Mouse (Mus musculus) G1E (cell line): ENCODE data around the gene Nrde2. TPM values are rescaled to one million over a fixed set of nuclear protein-coding genes. Genes with fewer than 3 reads are reported as not detected.
"Not testable (repeated sequence)": the region's sequence is repeated elsewhere in the genome, so short reads cannot be mapped to it uniquely, and the experiment has no call there.

Experiments
- ATAC-seq: 2 replicates; pipeline ENCODE4 v1.8.0; 2016; ENCODE audit warnings: mild to moderate bottlenecking; ENCODE audit not compliant: insufficient number of reproducible peaks, poor library complexity, low FRiP score, severe bottlenecking; ENCODE audit errors: extremely low read depth
- DNase-seq: peaks from one replicate; pipeline ENCODE4 v3.0.0; 2012; ENCODE audit warnings: low spot score
- H3K27me3 ChIP-seq: 2 replicates; pipeline ENCODE4 v1.6.1; 2012; ENCODE audit warnings: mild to moderate bottlenecking, low read length, inconsistent platforms; ENCODE audit not compliant: insufficient read depth
- H3K36me3 ChIP-seq: replicated peaks from 2 replicates; pipeline ENCODE3; 2012; ENCODE audit warnings: mild to moderate bottlenecking, inconsistent platforms
- H3K4me1 ChIP-seq: 2 replicates; pipeline ENCODE4 v1.6.1; 2012; ENCODE audit warnings: low read depth, low read length, inconsistent platforms, mixed read lengths; ENCODE audit not compliant: insufficient read depth
- H3K4me3 ChIP-seq: 2 replicates; pipeline ENCODE4 v1.5.1; 2012; ENCODE audit warnings: low read depth, mild to moderate bottlenecking, inconsistent platforms, low read length, moderate library complexity, mixed read lengths
- H3K9me3 ChIP-seq: replicated peaks from 2 replicates; pipeline ENCODE4 v1.6.1; 2012; ENCODE audit warnings: inconsistent platforms
- CTCF ChIP-seq: IDR thresholded peaks from 2 replicates; pipeline ENCODE4 v1.5.1; 2012; ENCODE audit warnings: low read depth, low read length, inconsistent platforms, mixed read lengths
- GATA1 ChIP-seq: IDR thresholded peaks from 2 replicates; pipeline ENCODE4 v1.6.1; 2012; ENCODE audit warnings: borderline replicate concordance, low read length, inconsistent platforms, mixed read lengths
- GATA2 ChIP-seq: IDR thresholded peaks from 2 replicates; pipeline ENCODE4 v1.6.1; 2012; ENCODE audit warnings: low read depth, low read length, inconsistent platforms, borderline replicate concordance
- POLR2AphosphoS5 ChIP-seq: IDR thresholded peaks from 2 replicates; pipeline ENCODE4 v1.6.1; 2012; ENCODE audit warnings: low read depth, low read length, inconsistent platforms; ENCODE audit not compliant: insufficient replicate concordance
- TAL1 ChIP-seq: conservative IDR thresholded peaks from 2 replicates; pipeline ENCODE4 v1.6.1; 2012; ENCODE audit warnings: low read depth, low read length, inconsistent platforms, mixed read lengths
- polyA plus RNA-seq: library from polyadenylated mRNA; stranded (reverse); fragments of >175 nt; gene quantifications from 2 replicates; pipeline ENCODE4 v1.2.3, GENCODE M21; 2012
- total RNA-seq, 2 experiments: library from RNA; stranded (forward) in 1 of 2; stranded (reverse) in 1 of 2; fragments of 200-1000 nt in 1 of 2; fragments of >200 nt in 1 of 2; fragmentation: Nextera tagmentation in 1 of 2; gene quantifications; 2 replicates each; pipeline ENCODE4 v1.2.3; 2014 to 2017

Nrde2 gene
- total and polyA plus RNA-seq, 3 experiments: 10.8 to 36.2 (median 12.3) TPM

- Histone ChIP-seq H3K9me3 (peaks cover 4% of the 10 kb centered on the region), H3K36me3 (no peaks in the 10 kb centered on the region), H3K27me3 (peaks cover 5% of the 10 kb centered on the region; the same call in 1 of the 2 replicates), H3K4me1 (peaks cover 55% of the 10 kb centered on the region), H3K4me3 (peak overlapping the region; percentile 75)
- ATAC-seq (no peak), DNase-seq (peak; percentile 43)
- TF ChIP-seq GATA2: no peak
- TF ChIP-seq CTCF: no peak
- no peak for TF ChIP-seq GATA1
- no peak for TF ChIP-seq TAL1
- no peak for TF ChIP-seq POLR2AphosphoS5
These were observed 28.4 kb upstream of the Nrde2 start for GRCm38 (mm10) chr12:100187756-100188430.

DNA sequence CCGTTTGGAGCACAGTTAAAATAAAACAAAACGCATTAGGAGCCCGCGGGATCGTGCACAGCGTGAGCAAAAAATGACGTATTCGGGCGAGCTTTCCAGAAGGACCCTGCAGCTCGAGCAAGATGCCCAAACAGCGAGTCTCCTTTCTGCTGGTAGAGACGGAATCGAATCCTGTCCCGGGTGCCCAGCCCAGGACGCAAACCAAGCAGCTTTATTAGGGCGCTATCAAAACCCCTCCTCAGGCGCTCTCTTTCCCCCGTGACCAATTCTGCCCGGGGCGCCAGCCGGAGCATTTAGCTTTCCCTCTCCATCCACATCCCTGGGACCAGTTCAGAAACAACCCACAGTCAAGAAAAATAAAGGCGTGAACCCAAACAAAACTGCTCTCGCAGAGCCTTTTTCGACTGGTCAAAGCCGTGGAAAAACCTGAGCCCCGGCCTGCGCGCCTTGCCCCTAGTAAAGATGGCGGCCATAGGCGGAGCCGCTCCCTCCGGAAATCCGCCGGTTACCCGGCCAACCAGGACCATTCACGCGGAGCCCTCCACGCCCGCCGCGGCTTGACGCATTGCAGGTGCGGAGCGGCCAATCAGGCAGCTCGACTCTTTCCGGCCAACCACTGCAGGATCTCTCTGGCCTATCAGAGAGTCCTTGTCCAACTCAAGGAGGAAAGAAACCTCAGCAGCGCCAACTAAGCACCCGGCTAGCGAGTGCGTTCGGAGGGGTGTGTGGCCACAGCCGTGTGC lies 27.7 kb upstream of the Nrde2 start:
- Histone ChIP-seq H3K36me3 (no peaks in the 10 kb centered on the region), H3K4me1 (peaks cover 54% of the 10 kb centered on the region), H3K9me3 (peaks cover 6% of the 10 kb centered on the region), H3K27me3 (peaks cover 5% of the 10 kb centered on the region; the same call in 1 of the 2 replicates), H3K4me3 (peak overlapping the region; percentile 75)
- ATAC-seq (peak; percentile 89), DNase-seq (peak; percentile 99)
- TF ChIP-seq CTCF (no peak), GATA2 (no peak), GATA1 (no peak), TAL1 (no peak), POLR2AphosphoS5 (no peak; the same call in 1 of the 2 replicates)

GRCm38 (mm10) chr12:100186376-100186775 lies 26.9 kb upstream of the Nrde2 start:
- no peaks in the 10 kb centered on the region for H3K27me3 ChIP-seq
- H3K9me3 ChIP-seq: peaks cover 6% of the 10 kb centered on the region
- no peak for ATAC-seq
- no peak for DNase-seq
- no peaks in the 10 kb centered on the region for H3K36me3 ChIP-seq
- peak overlapping the region; percentile 75 for H3K4me3 ChIP-seq
- TF ChIP-seq GATA1 (no peak), TAL1 (no peak), GATA2 (no peak)
- H3K4me1 ChIP-seq: peaks cover 47% of the 10 kb centered on the region

DNA sequence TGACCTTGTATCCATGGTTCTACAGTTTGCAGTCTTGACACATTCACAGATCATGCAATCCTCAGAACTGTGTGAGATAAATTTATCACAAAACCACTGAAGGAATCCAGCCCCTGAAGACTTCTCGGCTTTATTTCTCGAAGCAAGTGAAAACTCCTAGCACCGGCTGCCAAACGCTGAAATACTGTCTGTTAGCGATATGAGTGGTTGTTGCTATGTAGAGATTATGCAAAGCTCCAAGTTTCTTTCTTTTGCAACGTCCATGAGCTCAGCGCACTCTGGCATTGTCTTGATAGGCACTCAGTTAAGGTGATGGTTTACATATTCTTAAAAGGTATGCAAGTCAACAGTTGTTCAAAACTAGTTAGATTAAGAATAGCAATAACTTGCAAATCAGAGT lies 26.4 kb upstream of the Nrde2 start:
- no peaks in the 10 kb centered on the region for H3K36me3 ChIP-seq
- H3K9me3 ChIP-seq: peaks cover 6% of the 10 kb centered on the region
- DNase-seq (no peak), ATAC-seq (no peak)
- TF ChIP-seq TAL1 (no peak), POLR2AphosphoS5 (no peak), CTCF (no peak), GATA1 (no peak), GATA2 (no peak)
- H3K4me3 ChIP-seq: no peak overlapping the region; the same call in 1 of the 2 replicates
- peaks cover under 1% of the 10 kb centered on the region; the same call in 1 of the 2 replicates for H3K27me3 ChIP-seq
- peaks cover 47% of the 10 kb centered on the region for H3K4me1 ChIP-seq

- H3K4me1 ChIP-seq: peaks cover 47% of the 10 kb centered on the region
- ATAC-seq, H3K4me3 ChIP-seq, DNase-seq, H3K36me3 ChIP-seq, H3K27me3 ChIP-seq, H3K9me3 ChIP-seq: not testable (repeated sequence)
These were observed 25.5 kb upstream of the Nrde2 start for GRCm38 (mm10) chr12:100184976-100185375.

DNA sequence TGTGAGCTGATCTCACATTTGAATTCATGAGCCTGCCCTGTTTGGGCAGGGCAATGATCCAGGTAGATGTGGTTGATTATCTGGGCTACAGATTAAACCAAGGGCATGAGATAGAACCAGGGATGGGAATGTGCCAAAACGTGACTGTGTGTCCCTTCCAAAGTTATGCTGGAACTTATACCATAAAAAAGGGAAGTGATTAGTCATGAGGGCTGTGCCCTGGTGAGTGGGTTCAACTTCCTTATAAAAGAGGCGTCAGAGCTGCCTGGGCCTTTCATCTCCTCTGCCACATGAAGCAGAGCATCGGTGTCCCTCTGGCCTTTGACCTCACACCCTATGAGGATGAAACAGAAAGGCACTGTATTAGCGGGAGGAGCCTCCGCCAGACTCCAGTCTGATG lies 24.5 kb upstream of the Nrde2 start:
- no peaks in the 10 kb centered on the region for H3K36me3 ChIP-seq
- H3K4me3 ChIP-seq: peak overlapping the region; percentile 2; the same call in 1 of the 2 replicates
- H3K4me1 ChIP-seq: peaks cover 47% of the 10 kb centered on the region
- ATAC-seq (peak; percentile 65), DNase-seq (peak; percentile 83)
- H3K9me3 ChIP-seq: peaks cover 6% of the 10 kb centered on the region
- H3K27me3 ChIP-seq: peaks cover 12% of the 10 kb centered on the region
- TF ChIP-seq POLR2AphosphoS5: peak; percentile 82; the same call in 1 of the 2 replicates
- TF ChIP-seq TAL1: no peak

DNA sequence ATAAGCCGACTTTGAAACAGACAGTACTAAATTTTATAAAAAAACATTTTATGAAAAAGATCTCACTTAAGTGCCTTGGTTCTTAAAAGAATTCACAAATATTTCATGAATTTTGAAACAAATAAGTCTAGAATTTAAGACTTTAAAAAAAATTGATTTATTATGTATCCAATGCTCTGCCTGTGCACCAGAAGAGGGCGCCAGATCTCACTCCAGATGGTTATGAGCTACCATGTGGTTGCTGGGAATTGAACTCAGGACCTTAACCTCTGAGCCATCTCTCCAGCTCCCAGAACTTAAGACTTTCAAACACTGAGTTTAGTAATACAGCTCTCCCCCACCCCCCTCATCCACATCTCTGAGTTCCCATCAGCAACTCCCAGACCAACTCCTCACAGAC lies 23.2 kb upstream of the Nrde2 start:
- Histone ChIP-seq H3K4me3 (no peak overlapping the region), H3K27me3 (peaks cover 17% of the 10 kb centered on the region), H3K4me1 (peaks cover 36% of the 10 kb centered on the region), H3K9me3 (peaks cover 6% of the 10 kb centered on the region), H3K36me3 (no peaks in the 10 kb centered on the region)
- ATAC-seq: no peak
- no peak for DNase-seq
- TF ChIP-seq GATA2: no peak
- TF ChIP-seq GATA1: no peak
